Mouse (Mus musculus): ENCODE measurements around the gene Foxd3. TPM values are rescaled to one million over a fixed set of nuclear protein-coding genes. Genes with fewer than 3 reads are reported as not detected.

Foxd3 gene
- polyA plus RNA-seq, 1 experiment from 2014 or later = 1.1 TPM

- H3K4me2 ChIP-seq = peak overlapping the region; percentile 40
- H3K27ac ChIP-seq = no peak overlapping the region
- WGBS = 1% methylated on average over 59 of the region's 59 CpGs
- ATAC-seq (ENCODE audit: insufficient number of reproducible peaks, low FRiP score, low TSS enrichment, low read depth) = no peak
- H3K9me3 ChIP-seq = no peaks in the 10 kb centered on the region
- H3K36me3 ChIP-seq = no peaks in the 10 kb centered on the region
- peaks cover 92% of the 10 kb centered on the region for H3K27me3 ChIP-seq
- no peak overlapping the region for H3K9ac ChIP-seq
- peaks cover 26% of the 10 kb centered on the region for H3K4me1 ChIP-seq
- peak overlapping the region; percentile 28 for H3K4me3 ChIP-seq
Observed at GRCm38 (mm10) chr4:99650945-99651690, 5.0 kb upstream of the Foxd3 start.

- 15% methylated on average over 10 of the region's 10 CpGs for WGBS
- H3K36me3 ChIP-seq = no peaks in the 10 kb centered on the region
- no peak for ATAC-seq (ENCODE audit: insufficient number of reproducible peaks, low FRiP score, low TSS enrichment, low read depth)
Observed at GRCm38 (mm10) chr4:99651823-99652450, 4.2 kb upstream of the Foxd3 start.

GRCm38 (mm10) chr4:99652576-99653210 lies 3.4 kb upstream of the Foxd3 start:
- WGBS = under 1% methylated on average over 19 of the region's 19 CpGs
- ATAC-seq (ENCODE audit: insufficient number of reproducible peaks, low FRiP score, low TSS enrichment, low read depth) = no peak
- Histone ChIP-seq H3K36me3 (no peaks in the 10 kb centered on the region), H3K4me3 (no peak overlapping the region), H3K27me3 (peaks cover 99% of the 10 kb centered on the region), H3K4me1 (peaks cover 42% of the 10 kb centered on the region), H3K4me2 (no peak overlapping the region), H3K9me3 (no peaks in the 10 kb centered on the region), H3K9ac (no peak overlapping the region), H3K27ac (no peak overlapping the region)

More at GRCm38 (mm10) chr4:99651823-99652450, 4.2 kb upstream of the Foxd3 start:
- Histone ChIP-seq H3K4me3 (no peak overlapping the region), H3K9me3 (no peaks in the 10 kb centered on the region), H3K9ac (no peak overlapping the region), H3K27ac (no peak overlapping the region), H3K27me3 (peaks cover 97% of the 10 kb centered on the region), H3K4me1 (peaks cover 34% of the 10 kb centered on the region), H3K4me2 (no peak overlapping the region)

- Histone ChIP-seq H3K4me3 (no peak overlapping the region), H3K4me2 (no peak overlapping the region), H3K9me3 (no peaks in the 10 kb centered on the region), H3K27me3 (peaks cover 99% of the 10 kb centered on the region), H3K36me3 (no peaks in the 10 kb centered on the region), H3K9ac (no peak overlapping the region), H3K27ac (no peak overlapping the region), H3K4me1 (peaks cover 45% of the 10 kb centered on the region)
- ATAC-seq (ENCODE audit: insufficient number of reproducible peaks, low FRiP score, low TSS enrichment, low read depth) = no peak
- 1% methylated on average over 25 of the region's 25 CpGs for WGBS
Observed at GRCm38 (mm10) chr4:99653216-99653607, 2.9 kb upstream of the Foxd3 start.

- ATAC-seq (ENCODE audit: insufficient number of reproducible peaks, low FRiP score, low TSS enrichment, low read depth) = no peak
- Histone ChIP-seq H3K9me3 (no peaks in the 10 kb centered on the region), H3K27me3 (peaks cover 96% of the 10 kb centered on the region), H3K9ac (no peak overlapping the region), H3K4me2 (no peak overlapping the region), H3K4me1 (peaks cover 45% of the 10 kb centered on the region), H3K27ac (no peak overlapping the region), H3K36me3 (no peaks in the 10 kb centered on the region), H3K4me3 (no peak overlapping the region)
- WGBS = 1% methylated on average over 36 of the region's 36 CpGs
Observed at GRCm38 (mm10) chr4:99653608-99654221, 2.4 kb upstream of the Foxd3 start.

- Histone ChIP-seq H3K4me2 (no peak overlapping the region), H3K4me3 (no peak overlapping the region), H3K9ac (no peak overlapping the region), H3K9me3 (no peaks in the 10 kb centered on the region), H3K27me3 (peaks cover 95% of the 10 kb centered on the region), H3K27ac (no peak overlapping the region), H3K36me3 (no peaks in the 10 kb centered on the region), H3K4me1 (peaks cover 48% of the 10 kb centered on the region)
- 3% methylated on average over 27 of the region's 27 CpGs for WGBS
- ATAC-seq (ENCODE audit: insufficient number of reproducible peaks, low FRiP score, low TSS enrichment, low read depth) = no peak
Observed at GRCm38 (mm10) chr4:99654621-99655296, 1.3 kb upstream of the Foxd3 start.

GRCm38 (mm10) chr4:99656605-99657429 lies 718 bp downstream of the Foxd3 start:
- WGBS = under 1% methylated on average over 91 of the region's 92 CpGs
- H3K9me3 ChIP-seq = no peaks in the 10 kb centered on the region
- no peak for ATAC-seq (ENCODE audit: insufficient number of reproducible peaks, low FRiP score, low TSS enrichment, low read depth)
- H3K36me3 ChIP-seq = no peaks in the 10 kb centered on the region
- H3K27me3 ChIP-seq = peaks cover 94% of the 10 kb centered on the region
- H3K4me1 ChIP-seq = peaks cover 43% of the 10 kb centered on the region
- no peak overlapping the region for H3K27ac ChIP-seq
- no peak overlapping the region for H3K9ac ChIP-seq
- peak overlapping the region; percentile 39 for H3K4me3 ChIP-seq
- peak overlapping the region; percentile 54 for H3K4me2 ChIP-seq

- Histone ChIP-seq H3K4me2 (peak overlapping the region; percentile 54), H3K4me3 (peak overlapping the region; percentile 39), H3K9ac (no peak overlapping the region), H3K4me1 (peaks cover 43% of the 10 kb centered on the region), H3K9me3 (no peaks in the 10 kb centered on the region), H3K36me3 (no peaks in the 10 kb centered on the region), H3K27me3 (peaks cover 94% of the 10 kb centered on the region), H3K27ac (no peak overlapping the region)
- WGBS = under 1% methylated on average over 46 of the region's 62 CpGs
- no peak for ATAC-seq (ENCODE audit: insufficient number of reproducible peaks, low FRiP score, low TSS enrichment, low read depth)
Observed at GRCm38 (mm10) chr4:99657430-99657820, 1.3 kb downstream of the Foxd3 start.

- Histone ChIP-seq H3K4me1 (peaks cover 47% of the 10 kb centered on the region), H3K4me3 (peak overlapping the region; percentile 39), H3K9ac (no peak overlapping the region), H3K27ac (no peak overlapping the region), H3K9me3 (no peaks in the 10 kb centered on the region), H3K4me2 (peak overlapping the region; percentile 54), H3K36me3 (no peaks in the 10 kb centered on the region), H3K27me3 (peaks cover 94% of the 10 kb centered on the region)
- WGBS = 1% methylated on average over 38 of the region's 41 CpGs
- ATAC-seq (ENCODE audit: insufficient number of reproducible peaks, low FRiP score, low TSS enrichment, low read depth) = no peak
Observed at GRCm38 (mm10) chr4:99657831-99658470, 1.9 kb downstream of the Foxd3 start.

GRCm38 (mm10) chr4:99658881-99659280 lies 2.8 kb downstream of the Foxd3 start:
- H3K4me3 ChIP-seq = no peak overlapping the region
- H3K36me3 ChIP-seq = no peaks in the 10 kb centered on the region
- H3K4me2 ChIP-seq = no peak overlapping the region
- peaks cover 45% of the 10 kb centered on the region for H3K4me1 ChIP-seq
- no peak overlapping the region for H3K9ac ChIP-seq
- H3K27me3 ChIP-seq = peaks cover 94% of the 10 kb centered on the region
- no peak for ATAC-seq (ENCODE audit: insufficient number of reproducible peaks, low FRiP score, low TSS enrichment, low read depth)
- no peaks in the 10 kb centered on the region for H3K9me3 ChIP-seq
- 19% methylated on average over 6 of the region's 6 CpGs for WGBS
- H3K27ac ChIP-seq = no peak overlapping the region

All from limb, embryonic 15.5 days (tissue).